In the genomic region with DNA sequence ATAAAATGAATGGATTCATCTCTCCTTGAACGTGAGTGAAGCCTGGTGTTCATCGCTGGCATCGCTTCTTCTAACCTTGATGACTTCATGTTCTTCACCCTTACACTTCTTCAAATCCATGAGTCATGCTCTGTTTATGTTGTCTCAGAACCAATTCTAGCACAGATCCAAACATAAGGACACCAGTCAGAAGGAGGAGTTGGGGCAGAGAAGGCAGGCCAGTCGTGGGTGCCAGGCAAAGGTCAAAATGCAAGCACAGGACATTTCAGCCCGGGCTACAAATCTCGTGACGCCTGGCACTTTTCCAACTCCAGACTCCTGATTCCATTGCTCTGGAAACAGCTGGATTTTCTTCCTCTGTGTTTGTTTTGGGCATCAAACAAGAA, we compare ENCODE assay signal across 7 mouse cellular contexts. TPM values are rescaled to one million over a fixed set of nuclear protein-coding genes. Genes with fewer than 3 reads are reported as not detected.
DNase-seq lines count a peak whose midpoint lies in the region; ATAC-seq lines count a peak whose summit lies in the region.

No protein-coding gene starts in this region.

- intact Hi-C loops in gastrocnemius, postnatal 36 days (cut with DNase I) = loop anchor here (5.0 to 10.0 kb wide), 2 partner anchors 688 to 770 kb away; no protein-coding TSS in a partner anchor
- intact Hi-C loops in left cerebral cortex, postnatal 36 days (cut with DNase I) = loop anchor here (5.0 to 10.0 kb wide), 2 partner anchors 690 to 768 kb away; no protein-coding TSS in a partner anchor

- peak; percentile 6; the same call in 1 of the 2 replicates for ATAC-seq in common myeloid progenitor, adult 5-6 weeks (replicated peaks; ENCODE audit: low read depth, poor library complexity, severe bottlenecking)
- ATAC-seq in inflammation-experienced regulatory T-cells, adult 6 months = peak; percentile 26
- peak; percentile 14 for ATAC-seq in megakaryocyte progenitor cell, adult 5-6 weeks (replicated peaks; ENCODE audit: poor library complexity)

- DNase-seq in adrenal gland, adult 18-20 months (ENCODE audit: low spot score in 2 of 2) = peak; percentile 70 to 78
- DNase-seq in gastrocnemius, postnatal 36 days = peak; percentile 56 to 63
- DNase-seq in left cerebral cortex, postnatal 36 days (ENCODE audit: low spot score in 2 of 2) = peak; percentile 47 to 50
- DNase-seq in right cerebral cortex, postnatal 4 days = peak; percentile 48

RNA-seq across cellular contexts. Expression of a gene that starts 0.4 kb away (rescaled TPM):
- 100 to 1,000 TPM; 283 to 313 TPM for total RNA-seq in adrenal gland, adult 18-20 months (2021)
- 90.8 and 91.1 TPM in 2 replicates for total RNA-seq in common myeloid progenitor, adult 5-6 weeks (2017)
- total RNA-seq in gastrocnemius, postnatal 36 days (2021) = 10 to 100 TPM; 38.1 to 59.3 TPM
- 10 to 100 TPM in 1 of 3 experiments, 1 to 10 TPM in 2; 8.0 to 10.5 (median 8.1) TPM for polyA plus RNA-seq in inflammation-experienced regulatory T-cells, adult 6 months (2017; shearing (Covaris generic))
- 100 to 1,000 TPM; 655 to 787 TPM for total RNA-seq in left cerebral cortex, postnatal 36 days (2021)
- 19.0 and 19.4 TPM in 2 replicates for total RNA-seq in megakaryocyte progenitor cell, adult 5-6 weeks (2015)
- 45.5 and 62.8 TPM in 2 replicates for total RNA-seq in megakaryocyte progenitor cell, adult 5-6 weeks (2017)

RNA-seq across cellular contexts. Expression of a gene that starts 20.2 kb away (rescaled TPM):
- total RNA-seq in adrenal gland, adult 18-20 months (2021) = not detected
- total RNA-seq in common myeloid progenitor, adult 5-6 weeks (2017) = 0.18 TPM in 1 of 2 replicates, not detected in the other
- not detected for total RNA-seq in gastrocnemius, postnatal 36 days (2021)
- polyA plus RNA-seq in inflammation-experienced regulatory T-cells, adult 6 months (2017; shearing (Covaris generic)) = not detected
- not detected for total RNA-seq in left cerebral cortex, postnatal 36 days (2021)
- 0.10 TPM in 1 of 2 replicates, not detected in the other for total RNA-seq in megakaryocyte progenitor cell, adult 5-6 weeks (2015)
- 0.12 and 1.1 TPM in 2 replicates for total RNA-seq in megakaryocyte progenitor cell, adult 5-6 weeks (2017)

RNA-seq across cellular contexts. Expression of a gene that starts 25.6 kb away (rescaled TPM):
- total RNA-seq in adrenal gland, adult 18-20 months (2021) = under 1 TPM in 1 of 2 experiments, not detected in 1; 0.80 TPM
- 0.82 and 1.1 TPM in 2 replicates for total RNA-seq in common myeloid progenitor, adult 5-6 weeks (2017)
- total RNA-seq in gastrocnemius, postnatal 36 days (2021) = not detected
- under 1 TPM in 1 of 3 experiments, not detected in 2; 0.25 TPM for polyA plus RNA-seq in inflammation-experienced regulatory T-cells, adult 6 months (2017; shearing (Covaris generic))
- total RNA-seq in left cerebral cortex, postnatal 36 days (2021) = not detected
- 31.6 and 33.4 TPM in 2 replicates for total RNA-seq in megakaryocyte progenitor cell, adult 5-6 weeks (2015)
- 17.3 and 51.7 TPM in 2 replicates for total RNA-seq in megakaryocyte progenitor cell, adult 5-6 weeks (2017)

RNA-seq across cellular contexts. Expression of a gene that starts 45.2 kb away (rescaled TPM):
- under 1 TPM in 1 of 2 experiments, not detected in 1; 0.22 TPM for total RNA-seq in adrenal gland, adult 18-20 months (2021)
- total RNA-seq in common myeloid progenitor, adult 5-6 weeks (2017) = 2.0 TPM in 1 of 2 replicates, not detected in the other
- not detected for total RNA-seq in gastrocnemius, postnatal 36 days (2021)
- under 1 TPM in 1 of 3 experiments, not detected in 2; 0.23 TPM for polyA plus RNA-seq in inflammation-experienced regulatory T-cells, adult 6 months (2017; shearing (Covaris generic))
- not detected for total RNA-seq in left cerebral cortex, postnatal 36 days (2021)
- total RNA-seq in megakaryocyte progenitor cell, adult 5-6 weeks (2015) = 0.49 TPM in 1 of 2 replicates, not detected in the other
- total RNA-seq in megakaryocyte progenitor cell, adult 5-6 weeks (2017) = not detected in 2 replicates

RNA-seq across cellular contexts. Expression of a gene that starts 59.0 kb away (rescaled TPM):
- under 1 TPM; 0.66 to 0.70 TPM for total RNA-seq in adrenal gland, adult 18-20 months (2021)
- 2.8 and 7.4 TPM in 2 replicates for total RNA-seq in common myeloid progenitor, adult 5-6 weeks (2017)
- total RNA-seq in gastrocnemius, postnatal 36 days (2021) = not detected
- 1 to 10 TPM in 1 of 3 experiments, under 1 TPM in 1, not detected in 1; 0.66 to 7.8 TPM for polyA plus RNA-seq in inflammation-experienced regulatory T-cells, adult 6 months (2017; shearing (Covaris generic))
- total RNA-seq in left cerebral cortex, postnatal 36 days (2021) = 1 to 10 TPM in 1 of 2 experiments, not detected in 1; 1.1 TPM
- total RNA-seq in megakaryocyte progenitor cell, adult 5-6 weeks (2015) = 0.78 TPM in 1 of 2 replicates, not detected in the other
- 2.3 and 2.5 TPM in 2 replicates for total RNA-seq in megakaryocyte progenitor cell, adult 5-6 weeks (2017)

Comparison
In these comparisons a context has a peak if more than half of its experiments do, and no peak if none do; other contexts are left out.
1. Peak in every context shown above with its lines: DNase-seq and ATAC-seq.